Mouse (Mus musculus): ENCODE data around the gene Irf2bpl.

DNA sequence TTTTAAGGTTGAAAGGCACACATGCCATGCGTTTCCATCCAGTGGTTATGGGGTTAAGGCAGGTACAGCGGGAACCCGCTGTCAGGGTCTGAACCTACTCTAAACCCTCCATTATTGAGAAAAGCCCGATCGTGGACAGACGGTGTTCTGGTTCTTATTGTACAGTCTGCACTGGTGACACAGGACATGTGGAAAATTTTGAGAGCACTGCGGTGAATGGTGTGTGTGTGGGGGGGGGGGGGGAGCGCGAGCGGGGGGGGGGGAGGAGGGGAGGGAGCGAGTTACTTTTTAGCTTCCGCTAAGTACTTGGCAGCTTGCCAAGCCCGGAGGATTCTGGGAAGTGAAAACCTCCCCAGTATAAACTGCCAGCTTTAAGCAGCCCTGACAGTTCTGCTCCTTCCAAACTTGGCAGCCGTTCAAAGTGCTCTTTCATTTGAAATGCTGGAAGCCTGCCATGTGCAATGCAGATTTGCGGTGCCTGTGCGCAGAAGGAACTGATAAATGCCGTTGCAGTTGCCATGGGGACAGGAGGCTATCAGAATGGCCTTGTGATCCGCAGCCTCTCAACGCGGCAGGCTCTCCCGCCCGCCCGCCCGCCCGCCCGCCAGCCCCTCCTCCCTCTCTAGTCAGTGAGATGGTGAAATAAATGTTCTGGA is 9.7 kb upstream of the Irf2bpl start:
- TF ChIP-seq POLR2AphosphoS2 (IDR thresholded peaks at IDR 0.05; ENCODE audit: low read length) (peak; percentile 41), ZKSCAN1 (IDR thresholded peaks at IDR 0.05; ENCODE audit: low read depth, low read length) (no peak), USF1 (IDR thresholded peaks at IDR 0.05; ENCODE audit: low read depth, low read length) (no peak; the same call in 1 of the 2 replicates), EP300 (IDR thresholded peaks at IDR 0.05; ENCODE audit: low read depth in 1 of 2, low read length in 2 of 2) (peak; percentile 86 to 92), CTCF (IDR thresholded peaks at IDR 0.05 in 2 of 3, conservative IDR thresholded peaks at IDR 0.05 in 1 of 3; ENCODE audit: control insufficient read depth in 1 of 3, insufficient read depth in 1 of 3, low read depth in 2 of 3, low read length in 3 of 3, poor library complexity in 1 of 3, severe bottlenecking in 1 of 3) (no peak), SMC3 (IDR thresholded peaks at IDR 0.05; ENCODE audit: low read depth, low read length) (no peak), ETS1 (IDR thresholded peaks at IDR 0.05; ENCODE audit: low read depth, low read length) (peak; percentile 98), KAT2A (conservative IDR thresholded peaks at IDR 0.05; ENCODE audit: low read depth, low read length) (no peak)

All from MEL (cell line).